In the genomic region with DNA sequence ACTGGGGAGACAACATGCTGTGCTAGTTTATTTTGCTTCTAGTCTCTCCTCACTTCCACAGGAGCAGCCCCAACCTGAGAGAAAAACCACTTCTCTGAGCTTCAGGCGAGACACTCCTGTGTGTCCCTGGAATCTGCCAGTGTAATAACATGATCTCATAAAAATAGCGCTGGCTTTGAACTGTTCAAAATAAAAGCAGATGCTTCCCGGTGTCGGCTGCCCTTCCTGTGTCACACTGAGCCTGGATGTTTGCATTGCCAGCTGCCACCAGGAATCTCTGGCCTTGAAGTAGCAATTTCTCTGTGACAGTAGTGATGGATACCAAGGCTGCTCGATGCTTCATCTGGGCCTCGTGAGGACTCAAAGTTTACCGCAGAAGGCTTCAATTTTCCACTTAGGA, we compare ENCODE assay signal across 12 mouse cellular contexts.
DNase-seq lines count a peak whose midpoint lies in the region; ATAC-seq lines count a peak whose summit lies in the region.
"Had no signal": no experiment of that assay in that cellular context is flagged by ENCODE, and none has a peak within 500 bp of the region (broad histone marks: within the 10 kb centered on the region; RNA-seq: fewer than 3 reads in every experiment).

No protein-coding gene starts in this region.

- 64% methylated on average over 7 of the region's 7 CpGs for WGBS in hindbrain, embryonic 16.5 days
- 68% methylated on average over 7 of the region's 7 CpGs for WGBS in hindbrain, embryonic 11.5 days

- H3K4me2 ChIP-seq in hindbrain, embryonic 16.5 days (ENCODE audit: low read length), result no peak overlapping the region
- no peak overlapping the region for H3K4me2 ChIP-seq in hindbrain, embryonic 11.5 days (replicated peaks; ENCODE audit: low read depth, low read length)
- H3K4me2 ChIP-seq: embryonic facial prominence, embryonic 15.5 days; heart, embryonic 13.5 days; limb, embryonic 13.5 days had no signal

- no peaks in the 10 kb centered on the region for H3K4me1 ChIP-seq in hindbrain, embryonic 16.5 days (ENCODE audit: control insufficient read depth, insufficient read depth, low read depth, low read length)
- H3K4me1 ChIP-seq in hindbrain, embryonic 11.5 days (replicated peaks; ENCODE audit: control insufficient read depth, insufficient read depth, low read length), result no peaks in the 10 kb centered on the region

- no peak overlapping the region; the same call in 1 of the 2 replicates for H3K27ac ChIP-seq in hindbrain, embryonic 16.5 days (ENCODE audit: low read depth, low read length)
- no peak overlapping the region for H3K27ac ChIP-seq in hindbrain, embryonic 11.5 days (ENCODE audit: low read depth, low read length)
- H3K27ac ChIP-seq: embryonic facial prominence, embryonic 15.5 days; heart, embryonic 13.5 days; limb, embryonic 13.5 days had no signal

- 0 out of 2 replicates have a peak, but pooled peaks have one; percentile 45 for ATAC-seq in hindbrain, embryonic 16.5 days
- no peak for ATAC-seq in hindbrain, embryonic 11.5 days (ENCODE audit: low FRiP score)
- ATAC-seq in erythroblast, adult 5-6 weeks (replicated peaks; ENCODE audit: low FRiP score, poor library complexity, severe bottlenecking), result no peak

- no peaks in the 10 kb centered on the region for H3K27me3 ChIP-seq in hindbrain, embryonic 16.5 days (replicated peaks; ENCODE audit: control insufficient read depth, insufficient read depth, low read length)
- H3K27me3 ChIP-seq in hindbrain, embryonic 11.5 days (ENCODE audit: control insufficient read depth, insufficient read depth, low read length), result no peaks in the 10 kb centered on the region
- H3K27me3 ChIP-seq: embryonic facial prominence, embryonic 15.5 days; heart, embryonic 13.5 days had no signal

- H3K36me3 ChIP-seq in hindbrain, embryonic 16.5 days (ENCODE audit: control insufficient read depth, insufficient read depth, low read length), result no peaks in the 10 kb centered on the region
- H3K36me3 ChIP-seq in hindbrain, embryonic 11.5 days (ENCODE audit: control insufficient read depth, insufficient read depth, low read length), result no peaks in the 10 kb centered on the region
- H3K36me3 ChIP-seq: embryonic facial prominence, embryonic 15.5 days; heart, embryonic 13.5 days; limb, embryonic 13.5 days had no signal

- H3K9me3 ChIP-seq in hindbrain, embryonic 16.5 days (ENCODE audit: control insufficient read depth, low read length), result no peaks in the 10 kb centered on the region
- H3K9me3 ChIP-seq in hindbrain, embryonic 11.5 days (ENCODE audit: control insufficient read depth, low read length), result no peaks in the 10 kb centered on the region
- H3K9me3 ChIP-seq: embryonic facial prominence, embryonic 15.5 days; heart, embryonic 13.5 days; limb, embryonic 13.5 days had no signal

- no peak overlapping the region for H3K4me3 ChIP-seq in hindbrain, embryonic 16.5 days (ENCODE audit: low read length)
- H3K4me3 ChIP-seq in hindbrain, embryonic 11.5 days (ENCODE audit: low read depth, low read length), result no peak overlapping the region
- H3K4me3 ChIP-seq: embryonic facial prominence, embryonic 15.5 days; heart, embryonic 13.5 days; limb, embryonic 13.5 days; myocyte had no signal

- DNase-seq in hindbrain, embryonic 11.5 days (ENCODE audit: low spot score), result no peak
- DNase-seq in adrenal gland, postnatal 14 days, result peak; percentile 50
- peak; percentile 58 for DNase-seq in embryo, embryonic 11 days
- peak; percentile 38 for DNase-seq in kidney, postnatal 14 days
- no peak for DNase-seq in urinary bladder, postnatal 36 days (ENCODE audit: low spot score in 2 of 2)
- no peak for DNase-seq in frontal cortex, postnatal 25 days (ENCODE audit: low spot score in 2 of 2)

- H3K9ac ChIP-seq in hindbrain, embryonic 16.5 days (ENCODE audit: low read depth, low read length), result no peak overlapping the region
- no peak overlapping the region for H3K9ac ChIP-seq in hindbrain, embryonic 11.5 days (ENCODE audit: low read depth, low read length)
- H3K9ac ChIP-seq: embryonic facial prominence, embryonic 15.5 days; heart, embryonic 13.5 days; limb, embryonic 13.5 days had no signal

Comparison
In these comparisons a context has a peak if more than half of its experiments do, and no peak if none do; other contexts are left out.
1. DNase-seq: peak in adrenal gland, postnatal 14 days (single experiment), embryo, embryonic 11 days (single experiment) and kidney, postnatal 14 days (single experiment); none in hindbrain, embryonic 11.5 days (single experiment), urinary bladder, postnatal 36 days (0 of 2) and frontal cortex, postnatal 25 days (0 of 2).